ENCODE assay signal across 8 mouse cellular contexts in genomic region chr9:73040080-73040479, GRCm38 (mm10). TPM values are rescaled to one million over a fixed set of nuclear protein-coding genes. Genes with fewer than 3 reads are reported as not detected.
DNase-seq lines count a peak whose midpoint lies in the region; ATAC-seq and TF ChIP-seq lines count a peak whose summit lies in the region.

Pigb (minus strand) TSS chr9:73040378.

- H3K79me2 ChIP-seq in MEL (ENCODE audit: control insufficient read depth, insufficient read depth, low read length, poor library complexity), result peaks cover 14% of the 10 kb centered on the region

- no peaks in the 10 kb centered on the region for H3K27me3 ChIP-seq in kidney, adult 2 months (replicated peaks; ENCODE audit: control insufficient read depth, insufficient read depth, low read length)
- no peaks in the 10 kb centered on the region for H3K27me3 ChIP-seq in MEL (ENCODE audit: control insufficient read depth in 1 of 2, insufficient read depth in 2 of 2, low read length in 2 of 2)

- no peak for ATAC-seq in neutrophil, adult 5-6 weeks (ENCODE audit: extremely low read depth, insufficient number of reproducible peaks, low FRiP score, poor library complexity, severe bottlenecking)

- H3K4me3 ChIP-seq in kidney, adult 2 months (ENCODE audit: insufficient read depth, low read depth, low read length), result peak within 1 kb of the TSS; percentile 97
- peak within 1 kb of the TSS; percentile 85 to 93 for H3K4me3 ChIP-seq in MEL (ENCODE audit: control insufficient read depth in 1 of 2, insufficient read depth in 1 of 2, low read depth in 2 of 2, low read length in 2 of 2)
- H3K4me3 ChIP-seq in embryonic fibroblast, embryonic 13.5 days (ENCODE audit: insufficient read depth, low read length), result peak within 1 kb of the TSS; percentile 97

- TF ChIP-seq RAD21 in MEL (IDR thresholded peaks at IDR 0.05; ENCODE audit: low read depth, low read length), result no peak

- H3K9ac ChIP-seq in MEL (ENCODE audit: control insufficient read depth, low read depth, low read length, poor library complexity, severe bottlenecking), result peak within 1 kb of the TSS; percentile 95

- TF ChIP-seq CTCF in kidney, adult 2 months (conservative IDR thresholded peaks at IDR 0.05; ENCODE audit: insufficient read depth, insufficient read length, low read depth, low read length), result no peak
- TF ChIP-seq CTCF in MEL (IDR thresholded peaks at IDR 0.05 in 2 of 3, conservative IDR thresholded peaks at IDR 0.05 in 1 of 3; ENCODE audit: control insufficient read depth in 1 of 3, insufficient read depth in 1 of 3, low read depth in 2 of 3, low read length in 3 of 3, poor library complexity in 1 of 3, severe bottlenecking in 1 of 3), result no peak
- TF ChIP-seq CTCF in embryonic fibroblast, embryonic 13.5 days (IDR thresholded peaks at IDR 0.05; ENCODE audit: borderline replicate concordance, insufficient read depth, low read length), result no peak

- H3K36me3 ChIP-seq in kidney, adult 2 months (ENCODE audit: control insufficient read depth, insufficient read depth, low read length), result no peaks in the 10 kb centered on the region
- H3K36me3 ChIP-seq in MEL (ENCODE audit: control insufficient read depth in 1 of 2, insufficient read depth in 2 of 2, low read length in 2 of 2), result peaks cover 0 to 5% of the 10 kb centered on the region in 2 experiments; a peak in 1 of 4 replicates

- no peaks in the 10 kb centered on the region for H3K9me3 ChIP-seq in MEL (replicated peaks; ENCODE audit: insufficient read depth, low read length)

- DNase-seq in kidney, adult 2 months, result no peak
- no peak for DNase-seq in kidney, adult 11 months
- peak; percentile 50 for DNase-seq in MEL (ENCODE audit: low read depth, low spot score)
- no peak for DNase-seq in left cerebral cortex, postnatal 14 days (ENCODE audit: low spot score in 2 of 2)
- DNase-seq in cerebellum, postnatal 10 days, result no peak
- no peak for DNase-seq in urinary bladder, adult 18-20 months (ENCODE audit: low spot score in 2 of 2)

- peak within 1 kb of the TSS; percentile 72 for H3K27ac ChIP-seq in kidney, adult 2 months (ENCODE audit: insufficient read depth, low read depth, low read length)
- H3K27ac ChIP-seq in MEL (ENCODE audit: control insufficient read depth, low read depth, low read length), result peak within 1 kb of the TSS; percentile 78
- peak within 1 kb of the TSS; percentile 58; the same call in 1 of the 2 replicates for H3K27ac ChIP-seq in embryonic fibroblast, embryonic 13.5 days (ENCODE audit: insufficient read depth, low read length)

- no peak for TF ChIP-seq EP300 in MEL (IDR thresholded peaks at IDR 0.05; ENCODE audit: low read depth in 1 of 2, low read length in 2 of 2)

- WGBS in kidney, adult 2 months, result 25% methylated on average over 6 of the region's 6 CpGs

- TF ChIP-seq POLR2A in kidney, adult 2 months (IDR thresholded peaks at IDR 0.05; ENCODE audit: low read depth, low read length), result no peak
- no peak for TF ChIP-seq POLR2A in MEL (IDR thresholded peaks at IDR 0.05; ENCODE audit: control insufficient read depth in 1 of 2, insufficient read depth in 1 of 2, low read depth in 1 of 2, low read length in 2 of 2, poor library complexity in 1 of 2)
- TF ChIP-seq POLR2A in embryonic fibroblast, embryonic 13.5 days (IDR thresholded peaks at IDR 0.05; ENCODE audit: low read depth, low read length), result no peak

- H3K4me1 ChIP-seq in kidney, adult 2 months (ENCODE audit: control insufficient read depth, insufficient read depth, low read length), result peaks cover 3% of the 10 kb centered on the region; the same call in 1 of the 2 replicates
- peaks cover 0 to 9% of the 10 kb centered on the region in 2 experiments; a peak in 2 of 4 replicates for H3K4me1 ChIP-seq in MEL (ENCODE audit: control insufficient read depth in 1 of 2, insufficient read depth in 2 of 2, low read length in 2 of 2)
- H3K4me1 ChIP-seq in embryonic fibroblast, embryonic 13.5 days (ENCODE audit: control insufficient read depth, insufficient read depth, low read length), result peaks cover 5% of the 10 kb centered on the region; the same call in 1 of the 2 replicates

- intact Hi-C loops in left cerebral cortex, postnatal 14 days (cut with DNase I), result no loop called here

TF ChIP-seq in MEL, 35 proteins besides CTCF, POLR2A, EP300 and RAD21:
- TF ChIP-seq MXI1 (IDR thresholded peaks at IDR 0.05; ENCODE audit: low read depth, low read length) (no peak), E2F4 (IDR thresholded peaks at IDR 0.05; ENCODE audit: borderline replicate concordance, low read depth, low read length) (no peak), MAZ (IDR thresholded peaks at IDR 0.05; ENCODE audit: low read depth, low read length) (no peak), MYB (IDR thresholded peaks at IDR 0.05; ENCODE audit: low read depth, low read length) (no peak), MYC (IDR thresholded peaks at IDR 0.05; ENCODE audit: low read depth, low read length) (0 out of 2 replicates have a peak, but pooled peaks have one; percentile 9), NELFE (IDR thresholded peaks at IDR 0.05; ENCODE audit: low read depth, low read length) (no peak), POLR2AphosphoS2 (IDR thresholded peaks at IDR 0.05; ENCODE audit: low read length) (no peak), TBP (IDR thresholded peaks at IDR 0.05; ENCODE audit: low read depth, low read length) (peak; percentile 44; the same call in 1 of the 2 replicates), USF1 (IDR thresholded peaks at IDR 0.05; ENCODE audit: low read depth, low read length) (no peak), RCOR1 (IDR thresholded peaks at IDR 0.05; ENCODE audit: low read depth, low read length) (no peak)

RNA-seq across cellular contexts. Expression of gene Pigb, which starts in this region (rescaled TPM):
- 10.7 and 10.9 TPM in 2 replicates for polyA plus RNA-seq in kidney, adult 2 months (2012; rRNA removed)
- 3.5 and 3.7 TPM in 2 replicates for total RNA-seq in MEL (2012; rRNA removed)
- 10 to 100 TPM in 1 of 2 experiments, not detected in 1; 12.0 TPM for polyA plus RNA-seq in MEL (2012; ENCODE audit: insufficient read depth in 1 of 2, insufficient read length in 2 of 2, low read depth in 1 of 2, low replicate concordance in 2 of 2, missing spikeins in 1 of 2)
- polyA plus RNA-seq in embryonic fibroblast, embryonic 13.5 days (2011; ENCODE audit: insufficient read length, low read depth, missing spikeins), result 15.9 and 17.5 TPM in 2 replicates
- total RNA-seq in left cerebral cortex, postnatal 14 days (2021), result 10 to 100 TPM; 15.2 to 15.4 TPM
- total RNA-seq in neutrophil, adult 5-6 weeks (2017), result 9.6 and 10.8 TPM in 2 replicates
